ENCODE assay signal across 22 mouse cellular contexts in the genomic region with DNA sequence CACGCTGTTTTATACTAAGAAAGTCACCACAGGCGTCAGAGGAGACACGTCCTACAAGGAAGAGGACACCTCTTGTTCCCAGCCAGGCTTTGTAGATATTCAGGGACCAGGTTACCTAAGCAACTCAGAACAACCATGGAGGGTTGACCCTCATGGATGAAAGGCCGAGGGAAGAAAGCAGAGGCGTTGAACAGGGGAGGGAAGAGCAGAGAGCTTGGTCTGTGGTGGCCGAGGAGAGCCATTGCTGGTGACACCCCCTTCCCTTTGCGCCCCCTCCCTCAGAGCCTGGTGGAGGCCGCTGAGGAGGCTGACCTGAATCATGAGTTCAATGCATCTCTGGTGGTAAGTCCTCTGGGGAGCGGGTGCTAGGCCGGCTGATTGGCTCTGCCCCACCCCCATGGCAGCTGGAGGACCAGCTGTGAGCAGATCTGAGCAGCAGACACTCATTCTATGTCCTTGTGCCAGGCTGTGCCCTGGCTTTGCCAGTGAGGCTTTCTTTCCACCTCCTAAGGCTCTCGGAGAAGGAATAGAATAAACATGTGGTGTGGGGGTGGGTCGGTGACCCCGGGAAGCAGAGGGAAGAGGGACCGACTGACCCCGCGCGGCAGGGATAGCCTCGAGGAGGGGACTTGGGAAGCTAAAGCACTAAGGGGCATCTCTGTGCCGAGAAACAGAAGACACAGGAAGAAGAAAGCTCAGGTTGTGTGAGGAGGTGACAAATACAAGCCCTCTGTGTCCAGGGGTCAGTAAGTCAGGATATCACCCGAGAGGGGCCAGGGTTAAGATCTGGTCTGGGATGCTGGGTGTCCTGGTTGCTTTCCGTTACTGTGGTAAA. TPM values are rescaled to one million over a fixed set of nuclear protein-coding genes. Genes with fewer than 3 reads are reported as not detected.
DNase-seq lines count a peak whose midpoint lies in the region; ATAC-seq and TF ChIP-seq lines count a peak whose summit lies in the region.
"Had no signal": no experiment of that assay in that cellular context is flagged by ENCODE, and none has a peak within 500 bp of the region (broad histone marks: within the 10 kb centered on the region; RNA-seq: fewer than 3 reads in every experiment).

No protein-coding gene starts in this region.

- no peak for TF ChIP-seq POLR2A in cortical plate, adult 2 months (IDR thresholded peaks at IDR 0.05; ENCODE audit: extremely low read depth, insufficient read depth, low read length)

- no peaks in the 10 kb centered on the region for H3K27me3 ChIP-seq in forebrain, postnatal 0 days (ENCODE audit: insufficient read depth, low read length)
- no peaks in the 10 kb centered on the region for H3K27me3 ChIP-seq in forebrain, embryonic 10.5 days (ENCODE audit: poor library complexity, severe bottlenecking)
- H3K27me3 ChIP-seq: embryonic facial prominence, embryonic 13.5 days had no signal

- peak; percentile 32; the same call in 1 of the 2 replicates for ATAC-seq in forebrain, postnatal 0 days

- H3K4me3 ChIP-seq in forebrain, postnatal 0 days (ENCODE audit: low read depth, low read length) = no peak overlapping the region
- no peak overlapping the region for H3K4me3 ChIP-seq in forebrain, embryonic 10.5 days
- H3K4me3 ChIP-seq in cortical plate, adult 2 months (ENCODE audit: insufficient read depth, low read length) = no peak overlapping the region
- H3K4me3 ChIP-seq: embryonic facial prominence, embryonic 13.5 days; heart, adult 2 months had no signal

- no peak overlapping the region for H3K9ac ChIP-seq in forebrain, postnatal 0 days
- H3K9ac ChIP-seq: embryonic facial prominence, embryonic 13.5 days; hindbrain, embryonic 14.5 days; lung, embryonic 14.5 days had no signal

- no peak overlapping the region for H3K27ac ChIP-seq in forebrain, postnatal 0 days (ENCODE audit: low read depth, low read length)
- no peak overlapping the region for H3K27ac ChIP-seq in forebrain, embryonic 10.5 days
- peak overlapping the region; percentile 63 for H3K27ac ChIP-seq in cortical plate, adult 2 months (ENCODE audit: insufficient read depth, low read length)
- H3K27ac ChIP-seq: embryonic facial prominence, embryonic 13.5 days; heart, adult 2 months; hindbrain, embryonic 14.5 days; kidney, postnatal 0 days; macrophage had no signal

- WGBS in forebrain, postnatal 0 days = 74% methylated on average over 21 of the region's 21 CpGs
- WGBS in forebrain, embryonic 10.5 days = 69% methylated on average over 21 of the region's 21 CpGs

- H3K4me1 ChIP-seq in forebrain, postnatal 0 days (ENCODE audit: insufficient read depth) = no peaks in the 10 kb centered on the region
- H3K4me1 ChIP-seq in forebrain, embryonic 10.5 days = peaks cover 27% of the 10 kb centered on the region
- no peaks in the 10 kb centered on the region for H3K4me1 ChIP-seq in cortical plate, adult 2 months (ENCODE audit: control insufficient read depth, insufficient read depth, low read length)

- H3K4me2 ChIP-seq in forebrain, postnatal 0 days (ENCODE audit: low read depth) = no peak overlapping the region
- H3K4me2 ChIP-seq: embryonic facial prominence, embryonic 13.5 days; hindbrain, embryonic 14.5 days; lung, embryonic 14.5 days had no signal

- H3K9me3 ChIP-seq in forebrain, postnatal 0 days (ENCODE audit: low read length) = no peaks in the 10 kb centered on the region
- peaks cover 3% of the 10 kb centered on the region; the same call in 1 of the 2 replicates for H3K9me3 ChIP-seq in forebrain, embryonic 10.5 days

- TF ChIP-seq CTCF in forebrain, postnatal 0 days (IDR thresholded peaks at IDR 0.05; ENCODE audit: low read depth) = no peak
- no peak for TF ChIP-seq CTCF in cortical plate, adult 2 months (IDR thresholded peaks at IDR 0.05; ENCODE audit: extremely low read depth, insufficient read depth, low read length)

- H3K36me3 ChIP-seq in forebrain, postnatal 0 days (ENCODE audit: insufficient read depth) = no peaks in the 10 kb centered on the region
- H3K36me3 ChIP-seq in forebrain, embryonic 10.5 days (replicated peaks) = no peaks in the 10 kb centered on the region
- H3K36me3 ChIP-seq: embryonic facial prominence, embryonic 13.5 days had no signal

- DNase-seq in forebrain, postnatal 0 days = no peak
- no peak for DNase-seq in forebrain, embryonic 10.5 days (ENCODE audit: extremely low spot score, low spot score)
- DNase-seq in layer of hippocampus, adult 11-12 months (ENCODE audit: low spot score) = peak; percentile 49
- no peak for DNase-seq in layer of hippocampus, postnatal 36 days
- DNase-seq in MN1 (ENCODE audit: low spot score) = peak; percentile 29
- no peak for DNase-seq in lung, postnatal 4 days
- DNase-seq in thymus, postnatal 0 days (ENCODE audit: low spot score) = no peak
- DNase-seq: adrenal gland, postnatal 36 days; cerebellum, postnatal 25 days; heart, adult 2 months; heart, postnatal 10 days; kidney, adult 11 months; lung, embryonic 14.5 days; midbrain, embryonic 14.5 days; right cerebral cortex, postnatal 25 days; thymus, postnatal 4 days had no signal

RNA-seq across cellular contexts. Expression of a gene that starts 4.8 kb away (rescaled TPM):
- 0.31 and 0.62 TPM in 2 replicates for total RNA-seq in forebrain, postnatal 0 days (2014; rRNA removed)
- 0.48 and 0.55 TPM in 2 replicates for polyA plus RNA-seq in forebrain, postnatal 0 days (2015; fragmentation: Nextera tagmentation; extraction: Ambion mirVana)
- not detected in 2 replicates for polyA plus RNA-seq in forebrain, embryonic 10.5 days (2016; fragmentation: Nextera tagmentation; extraction: Ambion mirVana)
- total RNA-seq in layer of hippocampus, postnatal 36 days (2021) = 1 to 10 TPM in 1 of 2 experiments, under 1 TPM in 1; 0.78 to 1.4 TPM
- polyA plus RNA-seq in cortical plate, adult 2 months (2012; rRNA removed) = 2.9 and 3.1 TPM in 2 replicates
- 3.1 and 4.6 TPM in 2 replicates for polyA plus RNA-seq in thymus, postnatal 0 days (2015; fragmentation: Nextera tagmentation; extraction: Ambion mirVana)
- total RNA-seq: adrenal gland, postnatal 36 days; heart, adult 2 months; heart, postnatal 10 days had no signal
- polyA plus RNA-seq: embryonic facial prominence, embryonic 13.5 days; kidney, postnatal 0 days; liver, adult 2 months; macrophage had no signal

RNA-seq across cellular contexts. Expression of a gene that starts 44.9 kb away (rescaled TPM):
- total RNA-seq in forebrain, postnatal 0 days (2014; rRNA removed) = 36.2 and 43.3 TPM in 2 replicates
- 3.2 and 4.2 TPM in 2 replicates for polyA plus RNA-seq in forebrain, postnatal 0 days (2015; fragmentation: Nextera tagmentation; extraction: Ambion mirVana)
- polyA plus RNA-seq in forebrain, embryonic 10.5 days (2016; fragmentation: Nextera tagmentation; extraction: Ambion mirVana) = 1.8 and 2.0 TPM in 2 replicates
- total RNA-seq in layer of hippocampus, postnatal 36 days (2021) = 10 to 100 TPM; 78.0 to 92.9 TPM
- polyA plus RNA-seq in cortical plate, adult 2 months (2012; rRNA removed) = 15.3 and 15.9 TPM in 2 replicates
- polyA plus RNA-seq in thymus, postnatal 0 days (2015; fragmentation: Nextera tagmentation; extraction: Ambion mirVana) = 0.44 and 0.96 TPM in 2 replicates
- polyA plus RNA-seq: macrophage had no signal

Comparison
In these comparisons a context has a peak if more than half of its experiments do, and no peak if none do; other contexts are left out.
1. DNase-seq: peak in layer of hippocampus, adult 11-12 months (single experiment) and MN1 (single experiment); none in forebrain, postnatal 0 days (single experiment), forebrain, embryonic 10.5 days (single experiment), layer of hippocampus, postnatal 36 days (0 of 2), lung, postnatal 4 days (0 of 2) and thymus, postnatal 0 days (single experiment).